Mouse (Mus musculus) lung, embryonic 15.5 days (tissue): ENCODE results near the gene Jph4. TPM values are rescaled to one million over a fixed set of nuclear protein-coding genes. Genes with fewer than 3 reads are reported as not detected.

Experiments used
- ATAC-seq: fragments of 200-750 bp; cut with Nextera tagmentation; 2 replicates; pipeline ENCODE4 v1.8.0; 2017; ENCODE audit warnings: moderate number of reproducible peaks, borderline replicate concordance; ENCODE audit not compliant: low FRiP score, low TSS enrichment; ENCODE audit errors: extremely low read depth
- H3K27ac ChIP-seq: fragments of 300-500 bp; sonication (generic); 2 replicates; pipeline ENCODE4 v1.5.1; 2015; ENCODE audit warnings: moderate library complexity, mild to moderate bottlenecking, inconsistent platforms
- H3K27me3 ChIP-seq: fragments of 300-500 bp; sonication (generic); 2 replicates; pipeline ENCODE4 v1.6.1; 2015; ENCODE audit warnings: inconsistent platforms
- H3K36me3 ChIP-seq: fragments of 300-500 bp; sonication (generic); 2 replicates; pipeline ENCODE4 v1.6.1; 2015; ENCODE audit warnings: inconsistent platforms
- H3K4me1 ChIP-seq: fragments of 300-500 bp; sonication (generic); 2 replicates; pipeline ENCODE4 v1.6.1; 2015; ENCODE audit warnings: inconsistent platforms
- H3K4me2 ChIP-seq: fragments of 300-500 bp; sonication (generic); 2 replicates; pipeline ENCODE4 v1.6.1; 2015; ENCODE audit warnings: inconsistent platforms, mild to moderate bottlenecking, moderate library complexity
- H3K4me3 ChIP-seq: fragments of 300-500 bp; sonication (generic); 2 replicates; pipeline ENCODE4 v1.5.1; 2015; ENCODE audit warnings: mild to moderate bottlenecking, inconsistent platforms
- H3K9ac ChIP-seq: fragments of 300-500 bp; sonication (generic); 2 replicates; pipeline ENCODE4 v1.6.1; 2015; ENCODE audit warnings: inconsistent platforms
- H3K9me3 ChIP-seq: fragments of 300-500 bp; sonication (generic); 2 replicates; pipeline ENCODE4 v1.6.1; 2016; ENCODE audit warnings: inconsistent platforms
- whole genome bisulfite sequencing: fragments of 180-500 bp; shearing (Covaris S2); methylation state at CpG from one replicate; pipeline ENCODE4 v1.1.7; 2015; 5-methylcytosine and 5-hydroxymethylcytosine counted together
- polyA plus RNA-seq: library from polyadenylated mRNA; unstranded; fragments of >200 nt; fragmentation: Nextera tagmentation; extraction: Ambion mirVana; gene quantifications from 2 replicates; pipeline ENCODE4 v1.2.1, GENCODE M21; 2015

The Jph4 gene
- polyA plus RNA-seq, 1 experiment from 2014 or later = 0.37 TPM

DNA sequence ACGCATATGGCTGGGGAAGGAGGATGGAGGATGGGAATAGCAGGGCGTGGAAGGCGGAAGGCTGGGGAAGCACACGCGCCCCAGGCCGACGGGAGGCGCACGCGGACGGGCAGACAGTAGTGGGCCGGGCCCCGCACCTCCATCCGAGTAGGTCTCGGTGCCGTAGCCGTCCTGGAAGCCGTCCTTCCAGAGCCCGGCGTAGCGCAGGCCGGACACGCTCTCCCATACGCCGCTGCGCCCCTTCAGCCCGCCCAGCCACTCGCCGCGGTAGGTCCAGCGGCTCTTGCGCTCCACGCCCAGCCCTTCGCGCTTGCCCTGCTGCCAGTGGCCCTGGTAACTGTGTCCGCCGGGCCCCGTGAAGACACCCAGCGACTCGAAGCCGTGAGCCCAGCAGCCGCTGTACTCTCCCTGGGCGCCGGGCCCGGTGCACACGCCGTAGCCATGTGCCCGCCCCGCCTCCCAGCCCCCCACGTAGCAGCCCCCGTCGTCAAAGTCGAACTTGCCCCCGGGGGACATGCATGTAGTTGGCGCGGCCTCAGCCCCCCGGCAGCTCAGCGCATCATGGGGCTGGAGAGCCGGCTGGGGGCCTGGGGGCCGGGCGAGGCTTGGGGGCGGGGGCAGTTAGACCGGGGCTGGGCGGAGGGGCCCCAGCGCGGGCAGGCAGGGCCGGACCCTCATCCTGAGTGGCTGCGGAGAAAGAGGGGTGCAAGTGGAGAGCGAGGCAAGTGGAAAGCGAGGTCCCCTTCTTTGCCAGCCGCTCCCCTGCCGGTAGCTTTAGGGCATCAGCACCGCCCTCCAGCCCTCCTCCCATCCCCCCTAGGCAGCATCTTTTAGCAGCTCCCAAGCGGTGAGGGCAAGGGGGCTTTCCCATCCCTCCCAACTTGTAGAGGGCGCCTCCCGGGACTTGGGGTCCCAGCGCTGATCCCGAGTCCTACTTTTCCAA is 1.7 kb downstream of the Jph4 start:
- H3K27ac ChIP-seq = no peak overlapping the region
- peak overlapping the region; percentile 100 for H3K4me2 ChIP-seq
- 0% methylated on average over 62 of the region's 78 CpGs for WGBS
- peak overlapping the region; percentile 55 for H3K9ac ChIP-seq
- peaks cover 72% of the 10 kb centered on the region for H3K27me3 ChIP-seq
- no peaks in the 10 kb centered on the region for H3K9me3 ChIP-seq
- H3K4me3 ChIP-seq = peak overlapping the region; percentile 55
- peak; percentile 56 for ATAC-seq
- H3K4me1 ChIP-seq = peaks cover 31% of the 10 kb centered on the region
- no peaks in the 10 kb centered on the region for H3K36me3 ChIP-seq

- no peak for ATAC-seq
- H3K4me2 ChIP-seq = peak overlapping the region; percentile 100
- peak overlapping the region; percentile 55 for H3K4me3 ChIP-seq
- 7% methylated on average over 26 of the region's 26 CpGs for WGBS
- no peak overlapping the region for H3K27ac ChIP-seq
- no peaks in the 10 kb centered on the region for H3K9me3 ChIP-seq
- peaks cover 81% of the 10 kb centered on the region for H3K27me3 ChIP-seq
- H3K36me3 ChIP-seq = no peaks in the 10 kb centered on the region
- H3K4me1 ChIP-seq = peaks cover 35% of the 10 kb centered on the region
- no peak overlapping the region for H3K9ac ChIP-seq
Observed at GRCm38 (mm10) chr14:55113975-55114645, 2.6 kb downstream of the Jph4 start.

GRCm38 (mm10) chr14:55113351-55113974 is 3.3 kb downstream of the Jph4 start:
- WGBS = 57% methylated on average over 51 of the region's 51 CpGs
- H3K27me3 ChIP-seq = peaks cover 87% of the 10 kb centered on the region

GRCm38 (mm10) chr14:55111720-55112119 is 5.0 kb downstream of the Jph4 start:
- no peak overlapping the region for H3K9ac ChIP-seq
- no peaks in the 10 kb centered on the region for H3K9me3 ChIP-seq
- H3K27ac ChIP-seq = no peak overlapping the region
- peaks cover 41% of the 10 kb centered on the region for H3K4me1 ChIP-seq
- no peak overlapping the region for H3K4me2 ChIP-seq
- 72% methylated on average over 2 of the region's 2 CpGs for WGBS
- H3K4me3 ChIP-seq = no peak overlapping the region
- no peaks in the 10 kb centered on the region for H3K36me3 ChIP-seq
- no peak for ATAC-seq
- peaks cover 77% of the 10 kb centered on the region for H3K27me3 ChIP-seq

More at GRCm38 (mm10) chr14:55113351-55113974, 3.3 kb downstream of the Jph4 start:
- Histone ChIP-seq H3K27ac (no peak overlapping the region), H3K4me2 (0 out of 2 replicates have a peak overlapping the region, but pooled peaks have one; percentile 6), H3K9ac (no peak overlapping the region), H3K36me3 (no peaks in the 10 kb centered on the region), H3K4me1 (peaks cover 40% of the 10 kb centered on the region), H3K4me3 (peak overlapping the region; percentile 55; the same call in 1 of the 2 replicates), H3K9me3 (no peaks in the 10 kb centered on the region)
- ATAC-seq = no peak

DNA sequence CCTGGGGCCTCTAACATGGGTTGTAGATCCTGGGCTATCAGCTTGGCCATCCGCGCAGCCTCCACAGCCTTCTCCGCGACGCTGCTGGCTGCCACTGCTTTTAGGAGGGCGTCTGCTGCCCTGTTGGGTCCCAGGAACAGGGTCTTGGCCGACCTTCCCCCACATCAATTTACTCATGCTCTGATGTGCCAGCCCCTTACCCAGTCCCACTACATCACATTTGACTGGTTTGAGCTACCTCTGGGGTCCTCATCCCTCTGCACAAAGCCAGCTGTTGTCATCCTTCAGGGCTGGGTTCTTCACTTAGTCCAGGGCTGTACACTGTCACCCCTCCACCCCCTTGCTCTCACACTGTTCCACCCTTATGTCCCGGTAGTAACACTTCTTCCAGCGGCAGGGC is 6.7 kb downstream of the Jph4 start:
- Histone ChIP-seq H3K4me1 (peaks cover 34% of the 10 kb centered on the region), H3K4me2 (no peak overlapping the region), H3K27me3 (peaks cover 61% of the 10 kb centered on the region), H3K36me3 (no peaks in the 10 kb centered on the region), H3K27ac (no peak overlapping the region), H3K9me3 (no peaks in the 10 kb centered on the region), H3K4me3 (no peak overlapping the region), H3K9ac (no peak overlapping the region)
- WGBS = 22% methylated on average over 9 of the region's 9 CpGs
- no peak for ATAC-seq

DNA sequence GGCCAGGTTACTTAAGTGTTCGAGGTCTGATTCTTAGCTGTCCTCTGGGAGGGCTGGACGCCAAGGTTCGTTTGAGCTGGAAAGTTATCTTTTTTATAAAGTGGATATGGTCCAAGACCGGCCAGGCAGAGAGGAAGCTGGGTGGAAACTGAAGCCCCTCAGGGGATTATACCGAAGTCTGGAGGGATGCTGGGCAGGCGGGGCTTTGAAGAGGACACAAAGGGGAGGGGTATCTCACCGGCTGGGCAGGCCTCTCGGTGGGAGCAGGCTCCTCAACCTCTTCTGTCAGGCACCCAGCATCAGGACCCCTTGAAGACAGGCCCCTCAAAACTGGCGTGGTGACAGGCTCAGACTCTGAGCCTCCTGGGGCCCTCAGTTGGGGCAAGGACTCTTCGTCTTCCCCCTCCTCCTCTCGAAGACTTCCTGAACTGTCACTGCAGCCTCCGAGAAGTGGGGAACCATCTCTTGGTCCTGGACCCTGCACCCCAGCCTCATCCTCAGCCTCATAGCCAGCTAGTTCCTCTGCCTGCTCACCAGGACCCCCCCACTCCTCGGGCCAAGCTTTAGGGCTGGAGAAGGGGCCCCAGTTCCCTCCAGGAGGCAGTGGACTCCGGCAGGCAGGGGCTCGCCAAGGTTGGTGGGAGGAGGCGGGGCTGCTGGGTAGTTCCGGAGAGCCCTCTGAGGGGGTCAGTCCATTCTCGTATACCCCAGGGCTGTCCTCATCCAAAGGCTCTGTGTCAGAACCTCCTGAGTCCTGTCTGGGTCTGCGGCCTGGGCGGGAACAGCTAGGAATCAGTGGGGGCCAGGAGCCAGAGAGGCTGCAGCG is 7.5 kb downstream of the Jph4 start:
- H3K4me1 ChIP-seq = peaks cover 34% of the 10 kb centered on the region
- no peaks in the 10 kb centered on the region for H3K36me3 ChIP-seq
- peaks cover 53% of the 10 kb centered on the region for H3K27me3 ChIP-seq
- no peak overlapping the region for H3K27ac ChIP-seq
- H3K9ac ChIP-seq = no peak overlapping the region
- WGBS = 9% methylated on average over 21 of the region's 21 CpGs
- H3K4me3 ChIP-seq = no peak overlapping the region
- ATAC-seq = no peak
- no peaks in the 10 kb centered on the region for H3K9me3 ChIP-seq
- H3K4me2 ChIP-seq = no peak overlapping the region

- Histone ChIP-seq H3K4me3 (no peak overlapping the region), H3K9ac (no peak overlapping the region), H3K27ac (no peak overlapping the region), H3K9me3 (no peaks in the 10 kb centered on the region), H3K4me2 (no peak overlapping the region), H3K27me3 (peaks cover 44% of the 10 kb centered on the region), H3K4me1 (peaks cover 29% of the 10 kb centered on the region), H3K36me3 (no peaks in the 10 kb centered on the region)
- no peak for ATAC-seq
- 35% methylated on average over 9 of the region's 9 CpGs for WGBS
Observed at GRCm38 (mm10) chr14:55108202-55108870, 8.4 kb downstream of the Jph4 start.

DNA sequence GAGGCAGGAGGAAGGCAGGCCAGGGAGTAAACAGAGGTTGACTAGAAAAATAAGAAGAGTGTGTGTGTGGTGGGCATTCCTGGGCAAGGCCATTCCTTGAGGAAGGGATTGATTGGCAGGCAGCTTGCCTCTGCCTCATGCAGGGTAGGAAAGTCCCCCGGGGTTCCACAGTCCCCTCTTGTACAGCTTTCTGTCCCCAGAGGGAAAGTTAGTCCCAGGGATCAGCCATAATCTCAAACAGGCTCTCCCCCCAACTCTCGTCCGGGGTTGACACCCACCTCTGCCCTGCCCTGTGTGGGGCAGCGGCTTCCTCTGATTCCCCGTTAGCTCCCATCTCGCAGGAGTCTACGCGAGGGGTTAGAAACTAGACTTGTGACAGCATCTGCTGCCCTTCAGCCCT is 9.7 kb downstream of the Jph4 start:
- peaks cover 37% of the 10 kb centered on the region for H3K27me3 ChIP-seq

DNA sequence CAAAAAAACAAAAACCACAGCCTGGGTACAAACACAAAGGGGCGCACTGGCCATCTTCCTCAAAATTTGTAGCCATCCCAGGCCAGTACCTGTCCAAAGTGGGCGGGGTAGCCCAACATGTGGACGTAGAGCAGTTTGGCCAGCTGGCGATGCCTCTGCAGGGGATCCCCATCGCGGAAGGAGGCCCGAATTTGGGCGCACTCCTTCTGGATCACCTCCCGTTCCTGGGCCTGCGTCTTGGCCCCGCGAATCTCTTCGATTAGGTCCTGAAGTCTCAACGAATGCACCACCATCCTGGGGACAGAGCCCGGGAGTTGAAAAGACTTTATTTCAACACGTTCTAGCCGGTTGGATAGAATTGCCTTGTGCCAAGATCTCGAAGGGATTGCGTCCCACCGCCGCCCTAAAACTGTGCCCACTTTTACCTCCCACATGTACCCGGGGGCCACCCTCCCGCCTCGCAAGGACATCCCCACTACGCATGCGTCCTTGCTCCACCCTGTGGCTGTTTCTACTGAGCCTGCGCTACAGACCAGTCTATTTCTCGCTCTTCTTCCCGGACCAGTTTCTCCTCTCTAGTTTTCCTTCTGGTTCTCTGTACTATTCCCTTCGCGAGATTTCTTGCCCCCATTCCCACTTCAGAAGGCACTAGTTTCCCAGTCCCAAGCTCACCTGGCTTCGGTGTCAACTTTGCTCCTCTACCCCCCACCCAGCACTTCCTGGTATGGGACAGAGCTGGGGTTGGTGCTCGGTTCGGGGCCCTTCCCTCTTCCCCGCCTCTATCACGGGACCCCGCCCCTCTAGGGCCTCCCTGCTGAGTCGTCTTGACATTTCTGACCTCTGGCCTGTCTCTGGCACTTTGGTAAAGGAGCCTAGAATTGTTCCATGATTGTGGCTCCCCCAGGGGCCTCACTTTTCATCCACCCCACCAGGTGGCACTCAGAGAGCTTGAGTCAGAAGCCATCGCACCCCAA is 10.6 kb downstream of the Jph4 start, which contains the start of gene Ap1g2:
Ap1g2 (minus strand) TSS at position 758 of the 974 bp plus-strand sequence.
- Histone ChIP-seq H3K9ac (peak within 1 kb of the TSS; percentile 57), H3K9me3 (no peaks in the 10 kb centered on the region), H3K27me3 (peaks cover 29% of the 10 kb centered on the region), H3K4me1 (peaks cover 29% of the 10 kb centered on the region), H3K4me3 (peak within 1 kb of the TSS; percentile 46), H3K4me2 (peak within 1 kb of the TSS; percentile 95), H3K36me3 (0 out of 2 replicates have a peak, but pooled peaks cover 1% of the 10 kb centered on the region), H3K27ac (peak within 1 kb of the TSS; percentile 64; the same call in 1 of the 2 replicates)
- WGBS = under 1% methylated on average over 39 of the region's 39 CpGs
- peak; percentile 76 for ATAC-seq

More for the DNA sequence above, 9.7 kb downstream of the Jph4 start:
- H3K4me2 ChIP-seq = no peak overlapping the region
- H3K27ac ChIP-seq = no peak overlapping the region
- no peak overlapping the region for H3K9ac ChIP-seq
- no peak for ATAC-seq
- H3K9me3 ChIP-seq = no peaks in the 10 kb centered on the region
- H3K36me3 ChIP-seq = no peaks in the 10 kb centered on the region
- 67% methylated on average over 8 of the region's 8 CpGs for WGBS
- H3K4me3 ChIP-seq = no peak overlapping the region
- peaks cover 29% of the 10 kb centered on the region for H3K4me1 ChIP-seq

DNA sequence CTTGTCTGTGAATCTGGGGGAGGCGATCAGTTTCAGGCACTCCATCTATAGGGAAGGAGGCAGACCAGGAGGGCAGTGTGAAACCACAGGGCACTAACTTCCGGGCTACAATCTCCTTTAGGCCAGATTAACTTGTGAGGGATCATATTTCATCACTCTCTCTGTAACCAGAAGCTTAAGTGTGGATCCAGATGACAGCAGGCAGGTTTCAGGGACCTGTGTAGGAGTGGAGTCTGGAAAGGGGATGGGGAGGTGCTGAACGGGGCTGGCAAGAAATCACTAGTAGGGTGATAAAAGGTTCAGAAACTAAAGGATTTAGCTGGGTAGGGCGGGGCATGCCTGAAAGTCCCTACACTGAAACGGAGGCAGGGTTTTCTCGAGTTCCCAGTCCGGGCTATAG is 11.3 kb downstream of the Jph4 start:
- H3K4me1 ChIP-seq = peaks cover 29% of the 10 kb centered on the region
- H3K4me3 ChIP-seq = peak overlapping the region; percentile 46
- no peak overlapping the region for H3K27ac ChIP-seq
- ATAC-seq = no peak
- peaks cover 21% of the 10 kb centered on the region for H3K27me3 ChIP-seq
- H3K4me2 ChIP-seq = peak overlapping the region; percentile 95
- 5% methylated on average over 7 of the region's 7 CpGs for WGBS
- 0 out of 2 replicates have a peak, but pooled peaks cover 5% of the 10 kb centered on the region for H3K36me3 ChIP-seq
- H3K9ac ChIP-seq = peak overlapping the region; percentile 57; the same call in 1 of the 2 replicates
- H3K9me3 ChIP-seq = no peaks in the 10 kb centered on the region
